Mouse (Mus musculus) heart, adult 18-20 months (tissue): ENCODE data around the gene Manbal. TPM values are rescaled to one million over a fixed set of nuclear protein-coding genes. Genes with fewer than 3 reads are reported as not detected.

Experiments used
- DNase-seq, 2 experiments: peaks; one replicate each; pipeline ENCODE4 v3.0.0; 2021 to 2022; ENCODE audit warnings: mixed read lengths in 1 of 2
- total RNA-seq, 2 experiments: library from RNA; stranded (reverse); gene quantifications; 2 replicates each; pipeline ENCODE4 v1.2.3; 2021

The Manbal gene
- total RNA-seq, 2 experiments from 2014 or later = 19.4 to 21.1 TPM

- DNase-seq = no peak
These were observed 66.6 kb downstream of the Manbal start for GRCm38 (mm10) chr2:157434041-157434440.

GRCm38 (mm10) chr2:157434497-157434896 lies 67.1 kb downstream of the Manbal start:
- no peak for DNase-seq

- DNase-seq = no peak
These were observed 69.1 kb downstream of the Manbal start for GRCm38 (mm10) chr2:157436496-157436895.

GRCm38 (mm10) chr2:157437123-157437522 lies 69.7 kb downstream of the Manbal start:
- no peak for DNase-seq

GRCm38 (mm10) chr2:157441363-157441762 lies 74.0 kb downstream of the Manbal start:
- DNase-seq = no peak

Other genes with a start within 250 kb of the Manbal start
- gene Samhd1, start 232.3 kb upstream of the Manbal start, total RNA-seq = 10 to 100 TPM; 21.7 to 26.3 TPM
- 1 to 10 TPM; 1.6 to 1.7 TPM for gene Rbl1, start 163.1 kb upstream of the Manbal start, total RNA-seq
- gene Rpn2, start 88.6 kb upstream of the Manbal start, total RNA-seq = 100 to 1,000 TPM in 1 of 2 experiments, 10 to 100 TPM in 1; 91.4 to 104 TPM
- under 1 TPM in 1 of 2 experiments, not detected in 1; 0.10 TPM for gene Mroh8, start 88.0 kb upstream of the Manbal start, total RNA-seq
- gene Ghrh, start 20.1 kb upstream of the Manbal start, total RNA-seq = not detected
- 1 to 10 TPM; 4.2 to 4.8 TPM for gene Src, start 50.9 kb downstream of the Manbal start, total RNA-seq
- 1 to 10 TPM in 1 of 2 experiments, under 1 TPM in 1; 0.36 to 3.1 TPM for gene Nnat, start 192.5 kb downstream of the Manbal start, total RNA-seq
- gene Blcap, start 203.7 kb downstream of the Manbal start, total RNA-seq = 10 to 100 TPM; 55.1 to 56.2 TPM